Mouse (Mus musculus) CD4-positive helper T cell, adult 2 months (primary cell): ENCODE data around the gene Tmem248.
A peak's percentile ranks its signal among the peaks of the same experiment; 100 is the strongest.

ENCODE experiments used
- DNase-seq: peaks from one replicate; pipeline ENCODE4 v3.0.0-alpha.2; 2012; ENCODE audit warnings: low read depth, missing footprints, low spot score

Gene Tmem248

GRCm38 (mm10) chr5:130216781-130217180 lies at the start of gene Tmem248:
TSS of gene Tmem248 (plus strand) at chr5:130217081.
- no peak for DNase-seq

- no peak for DNase-seq
Measured at GRCm38 (mm10) chr5:130169109-130169508, 47.8 kb upstream of the Tmem248 start.

- peak; percentile 22 for DNase-seq
Measured at GRCm38 (mm10) chr5:130170666-130171422, 46.0 kb upstream of the Tmem248 start.

- DNase-seq, result peak; percentile 91
Measured at GRCm38 (mm10) chr5:130171423-130171954, 45.4 kb upstream of the Tmem248 start, which contains the start of gene Rabgef1. TSS of gene Rabgef1 (plus strand) at chr5:130171798.

- DNase-seq, result peak; percentile 69
Measured at GRCm38 (mm10) chr5:130171956-130172601, 44.8 kb upstream of the Tmem248 start.

GRCm38 (mm10) chr5:130173012-130173411 lies 43.9 kb upstream of the Tmem248 start:
- no peak for DNase-seq

- no peak for DNase-seq
Measured at GRCm38 (mm10) chr5:130177871-130178270, 39.0 kb upstream of the Tmem248 start.

GRCm38 (mm10) chr5:130180362-130180761 lies 36.5 kb upstream of the Tmem248 start:
- no peak for DNase-seq

- DNase-seq, result no peak
Measured at GRCm38 (mm10) chr5:130181740-130182540, 34.9 kb upstream of the Tmem248 start.

- no peak for DNase-seq
Measured at GRCm38 (mm10) chr5:130182541-130182821, 34.4 kb upstream of the Tmem248 start.

GRCm38 (mm10) chr5:130184193-130184856 lies 32.6 kb upstream of the Tmem248 start:
- no peak for DNase-seq

- DNase-seq, result no peak
Measured at GRCm38 (mm10) chr5:130185312-130185711, 31.6 kb upstream of the Tmem248 start.

GRCm38 (mm10) chr5:130187383-130187782 lies 29.5 kb upstream of the Tmem248 start:
- no peak for DNase-seq

GRCm38 (mm10) chr5:130190909-130191308 lies 26.0 kb upstream of the Tmem248 start:
- DNase-seq, result no peak

- DNase-seq, result no peak
Measured at GRCm38 (mm10) chr5:130191865-130192264, 25.0 kb upstream of the Tmem248 start.

GRCm38 (mm10) chr5:130192356-130192944 lies 24.4 kb upstream of the Tmem248 start:
- no peak for DNase-seq

- no peak for DNase-seq
Measured at GRCm38 (mm10) chr5:130193760-130194159, 23.1 kb upstream of the Tmem248 start.

GRCm38 (mm10) chr5:130196307-130196706 lies 20.6 kb upstream of the Tmem248 start:
- DNase-seq, result peak; percentile 49

- DNase-seq, result no peak
Measured at GRCm38 (mm10) chr5:130197454-130197853, 19.4 kb upstream of the Tmem248 start.

GRCm38 (mm10) chr5:130197981-130198380 lies 18.9 kb upstream of the Tmem248 start:
- no peak for DNase-seq
